Comparison of ENCODE assay signal across 8 mouse cellular contexts in the genomic region with DNA sequence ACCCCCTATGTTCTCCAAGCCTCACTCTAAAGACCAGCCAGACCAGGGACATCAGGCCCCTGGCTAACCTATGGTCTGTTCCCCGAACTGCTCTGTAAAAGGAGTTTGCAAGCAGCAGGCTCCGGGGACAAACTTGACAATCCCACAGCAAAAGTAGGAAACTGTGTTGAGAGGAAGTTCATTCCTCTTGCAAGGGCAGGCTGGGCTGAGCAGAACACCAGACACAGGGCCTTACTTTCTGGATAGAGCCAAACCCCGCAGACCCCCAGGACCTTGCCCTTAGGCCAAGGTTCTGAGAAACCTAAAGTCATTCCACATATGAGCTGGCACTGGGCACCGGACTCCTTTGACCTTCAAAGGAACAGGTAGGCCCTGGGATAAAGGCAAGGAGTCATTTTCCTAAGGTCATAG. TPM values are rescaled to one million over a fixed set of nuclear protein-coding genes. Genes with fewer than 3 reads are reported as not detected.
DNase-seq lines count a peak whose midpoint lies in the region; ATAC-seq lines count a peak whose summit lies in the region.

No protein-coding gene starts in this region.

- ATAC-seq in forebrain, embryonic 16.5 days: no peak
- no peak for ATAC-seq in forebrain, embryonic 14.5 days
- ATAC-seq in liver, embryonic 15.5 days (ENCODE audit: insufficient read depth): no peak
- no peak for ATAC-seq in inflammation-experienced regulatory T-cells, adult 6 months

- H3K27me3 ChIP-seq in forebrain, embryonic 10.5 days (ENCODE audit: poor library complexity, severe bottlenecking): peaks cover 66% of the 10 kb centered on the region
- peaks cover 19% of the 10 kb centered on the region for H3K27me3 ChIP-seq in forebrain, embryonic 16.5 days (replicated peaks; ENCODE audit: control insufficient read depth, insufficient read depth, low read length)
- H3K27me3 ChIP-seq in forebrain, embryonic 14.5 days (replicated peaks; ENCODE audit: control insufficient read depth, insufficient read depth, low read length): peaks cover 30% of the 10 kb centered on the region
- H3K27me3 ChIP-seq in liver, embryonic 15.5 days: peaks cover 70% of the 10 kb centered on the region

- no peak for DNase-seq in forebrain, embryonic 10.5 days (ENCODE audit: extremely low spot score, low spot score)
- DNase-seq in 3T3-L1 (ENCODE audit: low read depth, low spot score): peak; percentile 53
- DNase-seq in forebrain, embryonic 14.5 days (ENCODE audit: low spot score): no peak
- DNase-seq in right cerebral cortex, postnatal 25 days: no peak
- no peak for DNase-seq in spleen, postnatal 36 days (ENCODE audit: low spot score in 2 of 2)

- peak overlapping the region; percentile 62 for H3K4me3 ChIP-seq in forebrain, embryonic 10.5 days
- no peak overlapping the region for H3K4me3 ChIP-seq in forebrain, embryonic 16.5 days (replicated peaks; ENCODE audit: low read length)
- H3K4me3 ChIP-seq in forebrain, embryonic 14.5 days (ENCODE audit: low read depth, low read length): 0 out of 2 replicates have a peak overlapping the region, but pooled peaks have one; percentile 53
- H3K4me3 ChIP-seq in liver, embryonic 15.5 days (replicated peaks): peak overlapping the region; percentile 59; the same call in 1 of the 2 replicates

- H3K4me2 ChIP-seq in forebrain, embryonic 16.5 days (ENCODE audit: low read length): no peak overlapping the region; the same call in 1 of the 2 replicates
- H3K4me2 ChIP-seq in forebrain, embryonic 14.5 days (ENCODE audit: low read length): peak overlapping the region; percentile 84; the same call in 1 of the 2 replicates
- peak overlapping the region; percentile 80 for H3K4me2 ChIP-seq in liver, embryonic 15.5 days

- WGBS in forebrain, embryonic 10.5 days: 58% methylated on average over 4 of the region's 4 CpGs
- 58% methylated on average over 4 of the region's 4 CpGs for WGBS in forebrain, embryonic 16.5 days
- 61% methylated on average over 4 of the region's 4 CpGs for WGBS in forebrain, embryonic 14.5 days
- 32% methylated on average over 4 of the region's 4 CpGs for WGBS in liver, embryonic 15.5 days (ENCODE audit: insufficient replicate concordance)

- H3K9me3 ChIP-seq in forebrain, embryonic 10.5 days: no peaks in the 10 kb centered on the region
- no peaks in the 10 kb centered on the region for H3K9me3 ChIP-seq in forebrain, embryonic 16.5 days (ENCODE audit: control insufficient read depth, low read length)
- no peaks in the 10 kb centered on the region for H3K9me3 ChIP-seq in forebrain, embryonic 14.5 days (replicated peaks; ENCODE audit: control insufficient read depth, low read length)
- H3K9me3 ChIP-seq in liver, embryonic 15.5 days (replicated peaks): no peaks in the 10 kb centered on the region

- H3K36me3 ChIP-seq in forebrain, embryonic 10.5 days (replicated peaks): no peaks in the 10 kb centered on the region
- H3K36me3 ChIP-seq in forebrain, embryonic 16.5 days (ENCODE audit: control insufficient read depth, insufficient read depth): no peaks in the 10 kb centered on the region
- no peaks in the 10 kb centered on the region for H3K36me3 ChIP-seq in forebrain, embryonic 14.5 days (ENCODE audit: control insufficient read depth, insufficient read depth, low read length)
- no peaks in the 10 kb centered on the region for H3K36me3 ChIP-seq in liver, embryonic 15.5 days (replicated peaks)

- no peak overlapping the region for H3K9ac ChIP-seq in forebrain, embryonic 16.5 days (replicated peaks; ENCODE audit: low read depth, low read length)
- H3K9ac ChIP-seq in forebrain, embryonic 14.5 days (ENCODE audit: low read length): no peak overlapping the region
- no peak overlapping the region for H3K9ac ChIP-seq in liver, embryonic 15.5 days

- peak overlapping the region; percentile 75 for H3K27ac ChIP-seq in forebrain, embryonic 10.5 days
- H3K27ac ChIP-seq in forebrain, embryonic 16.5 days (ENCODE audit: low read length): no peak overlapping the region; the same call in 1 of the 2 replicates
- no peak overlapping the region for H3K27ac ChIP-seq in forebrain, embryonic 14.5 days (ENCODE audit: low read depth, low read length)
- peak overlapping the region; percentile 59 for H3K27ac ChIP-seq in liver, embryonic 15.5 days (replicated peaks)

- peaks cover 80% of the 10 kb centered on the region for H3K4me1 ChIP-seq in forebrain, embryonic 10.5 days
- peaks cover 22% of the 10 kb centered on the region for H3K4me1 ChIP-seq in forebrain, embryonic 16.5 days (replicated peaks; ENCODE audit: control insufficient read depth, insufficient read depth, low read length)
- peaks cover 5% of the 10 kb centered on the region; the same call in 1 of the 2 replicates for H3K4me1 ChIP-seq in forebrain, embryonic 14.5 days (ENCODE audit: control insufficient read depth, insufficient read depth, low read length)
- peaks cover 50% of the 10 kb centered on the region for H3K4me1 ChIP-seq in liver, embryonic 15.5 days (replicated peaks)

RNA-seq across cellular contexts. Expression of gene Plxnd1, which starts 0.7 kb away (rescaled TPM):
- polyA plus RNA-seq in forebrain, embryonic 10.5 days (2016; fragmentation: Nextera tagmentation; extraction: Ambion mirVana): 23.9 and 28.0 TPM in 2 replicates
- polyA plus RNA-seq in forebrain, embryonic 16.5 days (2015; fragmentation: Nextera tagmentation; extraction: Ambion mirVana): 19.4 and 19.8 TPM in 2 replicates
- 15.3 and 19.6 TPM in 2 replicates for polyA plus RNA-seq in forebrain, embryonic 14.5 days (2014; fragmentation: Nextera tagmentation; extraction: Ambion mirVana)
- 8.1 and 9.7 TPM in 2 replicates for polyA plus RNA-seq in liver, embryonic 15.5 days (2015; fragmentation: Nextera tagmentation; extraction: Ambion mirVana)
- polyA plus RNA-seq in inflammation-experienced regulatory T-cells, adult 6 months (2017; shearing (Covaris generic)): 10 to 100 TPM in 1 of 3 experiments, 1 to 10 TPM in 2; 7.4 to 12.5 (median 8.0) TPM

RNA-seq across cellular contexts. Expression of gene H1foo, which starts 50.8 kb away (rescaled TPM):
- not detected in 2 replicates for polyA plus RNA-seq in forebrain, embryonic 10.5 days (2016; fragmentation: Nextera tagmentation; extraction: Ambion mirVana)
- not detected in 2 replicates for polyA plus RNA-seq in forebrain, embryonic 16.5 days (2015; fragmentation: Nextera tagmentation; extraction: Ambion mirVana)
- polyA plus RNA-seq in forebrain, embryonic 14.5 days (2014; fragmentation: Nextera tagmentation; extraction: Ambion mirVana): not detected in 2 replicates
- not detected in 2 replicates for polyA plus RNA-seq in liver, embryonic 15.5 days (2015; fragmentation: Nextera tagmentation; extraction: Ambion mirVana)
- not detected for polyA plus RNA-seq in inflammation-experienced regulatory T-cells, adult 6 months (2017; shearing (Covaris generic))

Comparison
In these comparisons a context has a peak if more than half of its experiments do, and no peak if none do; other contexts are left out.
1. H3K27ac ChIP-seq: peak in forebrain, embryonic 10.5 days (single experiment) and liver, embryonic 15.5 days (single experiment); none in forebrain, embryonic 16.5 days (single experiment) and forebrain, embryonic 14.5 days (single experiment).